Mouse (Mus musculus) T-helper 2 cell (primary cell): ENCODE results near the gene Icmt.

Source experiments
- in situ Hi-C: fragments of 300-600 bp; cut with MboI, MseI; formaldehyde crosslinking; loops from one replicate; pipeline ENCODE4 v1.15.1; 2025; ENCODE audit warnings: high pct_unique_total_duplicates

The Icmt gene

GRCm38 (mm10) chr4:152298836-152299235 lies 1.8 kb downstream of the Icmt start:
- in situ Hi-C loops = loop anchor here (10.0 kb wide), 1 partner anchor 364 kb away; the partner anchor contains the start of gene Dnajc11

- in situ Hi-C loops = no loop called here
These were observed 3.3 kb downstream of the Icmt start for GRCm38 (mm10) chr4:152300375-152300774.

DNA sequence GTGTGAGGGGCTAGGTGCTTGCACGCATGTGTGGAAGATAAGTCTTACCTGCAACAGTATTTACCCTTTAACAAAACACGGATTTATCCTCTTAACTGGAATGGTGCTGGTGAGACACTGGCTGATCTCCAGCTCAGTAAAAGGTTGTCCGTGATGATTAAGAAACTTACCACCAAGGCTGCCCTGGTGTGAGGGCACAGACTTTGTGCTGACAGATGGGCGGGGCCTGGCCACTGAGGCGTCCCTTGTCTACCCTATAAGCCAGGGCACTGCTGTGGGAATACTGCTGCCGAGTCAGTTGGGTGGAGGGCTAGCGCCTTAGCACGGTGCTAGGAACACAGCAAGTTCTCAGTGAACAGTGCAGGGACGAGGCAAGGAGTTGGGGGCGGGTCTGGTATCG lies 5.0 kb downstream of the Icmt start:
- in situ Hi-C loops = no loop called here

DNA sequence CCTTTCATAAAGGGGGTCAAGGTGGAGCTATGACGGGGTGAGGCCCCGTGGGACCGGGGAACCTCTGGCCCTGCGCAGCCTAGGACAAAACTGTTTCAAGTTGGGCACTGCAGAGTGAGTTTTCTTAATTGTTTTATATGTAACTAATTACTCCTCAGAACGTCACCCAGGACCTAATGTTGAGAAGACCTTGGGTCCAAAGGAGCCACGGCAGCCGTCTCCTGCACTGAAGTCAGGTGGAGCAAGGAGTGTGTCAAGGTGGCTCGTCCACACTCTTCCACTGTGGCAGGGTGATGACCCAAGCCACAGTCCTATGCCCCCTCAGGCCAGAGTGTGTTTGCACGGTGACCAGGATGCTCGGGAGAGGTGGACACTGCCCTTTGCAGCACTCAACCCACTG lies 6.1 kb downstream of the Icmt start:
- in situ Hi-C loops = no loop called here

DNA sequence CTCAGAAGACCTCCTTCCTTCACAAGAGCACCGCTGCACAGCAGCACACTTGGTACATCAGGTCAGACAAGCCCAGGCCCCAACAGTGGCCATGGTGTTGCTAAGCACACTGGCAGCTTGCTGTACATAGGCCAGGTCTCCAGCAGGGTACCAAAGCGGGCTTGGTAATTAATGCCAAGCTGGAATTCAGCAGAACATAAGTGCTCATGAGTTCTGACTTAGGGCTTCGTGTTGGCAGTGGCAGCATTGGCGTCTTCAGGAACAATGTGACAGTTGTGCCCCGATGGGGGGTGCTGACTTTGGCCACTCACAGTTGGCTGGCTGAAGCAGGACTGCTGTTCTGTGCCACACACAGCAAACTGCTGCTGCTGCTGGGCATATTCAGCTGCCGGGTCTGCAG lies 7.7 kb downstream of the Icmt start:
- in situ Hi-C loops = no loop called here

- in situ Hi-C loops = no loop called here
These were observed 9.0 kb downstream of the Icmt start for GRCm38 (mm10) chr4:152305991-152306390.

DNA sequence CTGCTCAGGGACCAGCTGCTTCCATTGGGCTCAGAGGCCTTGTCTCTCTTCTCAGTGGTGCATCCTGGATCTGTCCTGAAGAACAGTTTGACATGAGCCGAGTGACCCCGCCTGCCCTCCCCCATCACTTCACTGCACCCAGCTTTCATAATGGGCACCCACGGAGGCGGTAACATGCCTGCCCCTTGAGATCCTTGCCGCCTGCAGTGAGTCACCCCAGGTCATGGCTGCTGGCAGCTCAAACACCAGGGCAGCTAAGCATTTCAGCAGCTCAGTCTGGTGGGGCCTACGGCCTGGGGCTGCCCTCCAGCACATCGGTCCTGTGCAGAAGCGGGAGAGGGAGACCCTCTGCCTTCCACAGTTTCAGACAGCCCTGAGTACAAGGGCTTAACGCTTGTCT lies 10.5 kb downstream of the Icmt start:
- in situ Hi-C loops = no loop called here

DNA sequence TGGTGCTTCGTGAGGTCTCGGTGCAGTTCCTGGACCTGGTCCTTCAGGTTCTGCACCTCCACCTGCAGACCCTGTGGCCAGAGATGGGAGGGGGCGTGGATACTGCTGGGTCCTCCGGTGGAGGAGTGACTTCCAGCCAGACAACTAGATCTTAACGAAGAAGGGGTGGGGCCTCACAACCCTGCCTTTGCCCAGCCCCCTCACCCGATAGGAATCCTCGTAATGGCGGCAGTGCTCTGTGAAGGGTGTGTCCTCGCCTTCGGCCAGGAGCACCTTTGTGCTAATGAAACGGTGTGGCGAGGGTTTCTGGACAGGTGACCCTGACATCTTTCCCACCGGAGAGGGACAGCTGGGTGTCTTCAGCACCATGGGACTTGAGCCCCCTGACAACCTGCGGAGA lies 15.2 kb downstream of the Icmt start:
- in situ Hi-C loops = no loop called here

DNA sequence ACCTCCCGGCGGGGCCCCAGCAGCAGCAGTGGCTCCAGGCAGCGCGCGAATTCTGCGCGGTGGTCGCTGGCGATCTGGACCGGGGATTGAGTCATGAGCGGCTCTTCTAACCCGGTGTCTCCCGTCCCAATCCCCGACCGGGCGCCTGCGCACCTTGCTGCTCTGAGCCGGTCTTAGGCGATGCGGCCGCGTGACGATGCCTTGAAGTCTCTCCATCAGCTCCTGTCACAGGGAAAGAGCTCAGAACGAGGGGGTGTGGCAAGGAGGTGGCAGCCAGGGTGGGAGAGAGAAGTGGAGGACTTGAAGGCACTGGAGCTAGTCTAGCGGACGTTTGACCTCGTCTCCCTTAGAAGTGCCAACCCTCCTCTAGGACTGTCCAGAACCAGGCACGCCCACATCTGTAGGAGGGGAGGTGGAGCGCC lies 16.2 kb downstream of the Icmt start:
- in situ Hi-C loops = no loop called here

- in situ Hi-C loops = no loop called here
These were observed 16.9 kb downstream of the Icmt start for GRCm38 (mm10) chr4:152313934-152314333.

- in situ Hi-C loops = no loop called here
These were observed 18.6 kb downstream of the Icmt start for GRCm38 (mm10) chr4:152315498-152316213.

DNA sequence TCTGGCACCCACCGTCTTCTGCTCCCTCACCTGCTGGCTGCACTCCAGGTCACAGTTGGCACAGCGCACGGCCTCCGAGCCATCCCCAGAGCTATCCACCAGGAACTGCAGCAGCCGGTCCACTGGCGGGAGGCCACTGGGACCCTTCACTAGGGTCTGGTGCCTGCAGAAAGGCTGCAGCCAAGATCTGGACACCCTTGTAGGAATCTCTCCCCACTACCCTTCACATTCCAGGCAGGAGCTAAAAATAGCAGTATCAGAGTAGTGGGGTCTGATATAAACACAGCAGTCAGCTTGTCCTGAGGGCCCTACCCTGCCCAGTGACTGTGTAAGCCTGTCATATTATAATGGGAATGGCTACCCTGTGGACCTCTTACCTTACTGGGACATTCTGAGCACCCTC lies 20.6 kb downstream of the Icmt start:
- in situ Hi-C loops = no loop called here

GRCm38 (mm10) chr4:152318517-152319234 lies 21.6 kb downstream of the Icmt start, which contains the start of gene Rnf207:
Rnf207 (minus strand) TSS chr4:152318993.
- in situ Hi-C loops = no loop called here

DNA sequence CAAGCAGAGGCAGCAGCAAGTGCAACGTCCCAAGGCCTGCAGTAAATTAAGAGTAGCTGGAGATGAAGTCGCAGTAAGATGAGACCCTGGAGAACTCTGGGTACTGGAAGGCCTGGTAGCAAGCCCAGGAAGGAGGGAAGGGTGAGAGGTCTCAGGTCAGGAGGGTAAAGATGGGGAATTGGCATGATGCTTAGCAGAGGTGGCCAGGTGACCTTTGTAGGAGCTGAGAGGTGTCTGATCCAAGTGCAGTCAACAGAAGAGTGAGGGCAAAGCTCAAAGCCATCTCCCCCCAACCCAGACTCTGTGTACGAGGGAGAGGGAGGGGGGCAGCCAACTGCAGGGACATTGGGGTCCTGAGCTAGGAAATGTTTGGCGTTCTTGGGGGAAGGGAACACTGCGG lies 24.4 kb downstream of the Icmt start:
- in situ Hi-C loops = no loop called here

GRCm38 (mm10) chr4:152324641-152325562 lies 27.9 kb downstream of the Icmt start:
- in situ Hi-C loops = no loop called here

- in situ Hi-C loops = no loop called here
These were observed 28.8 kb downstream of the Icmt start, which contains the start of gene Rpl22 for GRCm38 (mm10) chr4:152325574-152326411. Rpl22 (plus strand) TSS chr4:152325742.

DNA sequence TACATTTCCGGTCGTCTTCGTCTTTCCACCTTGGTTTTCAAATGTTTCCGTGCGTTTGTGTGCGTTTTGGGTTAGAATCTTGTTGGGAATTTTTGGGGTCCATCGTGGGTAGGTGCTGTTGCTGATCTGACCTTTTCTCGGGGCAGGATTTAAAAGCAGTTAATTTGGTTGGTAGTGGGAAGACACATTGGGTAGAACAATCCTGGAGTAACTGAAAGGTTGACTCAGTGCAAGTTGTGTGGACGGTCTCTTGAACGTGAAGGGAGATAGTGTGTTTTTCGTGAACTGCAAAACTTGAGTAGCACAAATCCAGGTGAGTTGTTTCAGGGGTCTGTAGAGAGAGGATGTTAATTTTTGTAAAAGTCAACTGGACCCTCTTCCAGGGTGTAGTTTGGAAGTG lies 29.5 kb downstream of the Icmt start:
- in situ Hi-C loops = no loop called here

DNA sequence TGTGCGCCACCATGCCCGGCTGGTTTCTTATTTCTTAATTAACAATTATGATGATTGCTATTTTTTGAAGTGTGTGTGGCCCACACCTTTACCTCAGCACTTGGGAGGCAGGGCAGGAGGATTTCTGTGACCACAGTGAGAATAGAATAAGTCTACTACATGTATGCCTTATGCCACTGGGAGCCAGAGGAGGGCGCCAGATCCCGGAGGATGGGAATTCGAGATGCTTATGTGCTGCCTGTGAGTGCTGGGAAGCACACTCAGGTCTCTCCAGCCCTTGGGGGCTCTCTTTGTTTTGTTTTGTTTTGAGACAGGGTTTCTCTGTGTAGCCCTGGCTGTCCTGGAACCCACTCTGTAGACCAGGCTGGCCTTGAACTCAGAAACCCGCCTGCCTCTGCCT lies 31.7 kb downstream of the Icmt start:
- in situ Hi-C loops = no loop called here

GRCm38 (mm10) chr4:152332952-152333351 lies 35.9 kb downstream of the Icmt start:
- in situ Hi-C loops = no loop called here

DNA sequence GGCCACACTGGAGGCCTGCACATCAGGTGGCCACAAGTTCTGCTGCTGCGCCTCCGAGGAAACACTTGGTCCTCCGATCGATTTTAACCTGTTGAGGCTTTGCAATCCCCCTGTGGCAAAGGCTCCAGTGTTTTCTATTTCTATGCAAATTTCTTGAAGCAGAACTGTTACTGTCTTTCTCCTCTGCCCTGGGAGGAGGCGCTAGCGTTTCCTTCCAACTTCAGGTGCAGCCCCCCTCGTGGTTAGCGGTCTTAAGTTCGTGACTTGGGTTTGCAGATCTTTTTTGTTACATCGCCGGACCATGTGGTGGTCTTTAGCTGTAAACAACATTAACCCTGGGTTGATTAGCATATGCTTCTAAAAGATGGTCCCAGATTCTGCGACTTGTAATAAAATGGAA lies 36.6 kb downstream of the Icmt start:
- in situ Hi-C loops = no loop called here

- in situ Hi-C loops = loop anchor here (5.0 kb wide), 1 partner anchor 90 kb away; no protein-coding TSS in a partner anchor
These were observed 40.7 kb downstream of the Icmt start for GRCm38 (mm10) chr4:152337772-152338171.
